Comparison of ENCODE assay signal across 2 mouse cellular contexts in the genomic region with DNA sequence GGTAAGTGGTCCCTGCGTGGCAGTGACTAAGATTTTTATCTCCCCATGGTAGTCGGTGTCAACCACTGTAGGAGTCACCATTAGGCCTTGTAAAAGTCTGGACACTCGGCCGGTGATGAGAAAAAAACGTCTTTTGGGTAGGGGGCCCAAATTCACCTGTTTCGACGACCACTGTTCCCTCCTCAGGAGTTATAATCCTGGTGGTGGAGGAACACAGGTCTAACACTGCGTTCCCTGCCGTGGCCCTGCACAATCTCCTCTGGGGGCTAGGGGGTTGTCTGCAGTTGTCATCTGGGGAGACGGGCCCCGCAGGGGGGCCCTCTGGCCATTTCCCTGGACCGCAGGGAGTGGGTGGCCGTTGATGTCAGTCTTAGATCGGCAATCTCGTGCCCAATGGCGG.
DNase-seq lines count a peak whose midpoint lies in the region.
"Not testable (repeated sequence)": the region's sequence is repeated elsewhere in the genome, so short reads cannot be mapped to it uniquely, and the experiment has no call there.

No protein-coding gene starts in this region.

- DNase-seq in heart, adult 11 months: peak; percentile 75
- DNase-seq in heart, embryonic 10.5 days (ENCODE audit: low spot score): peak; percentile 58

- not testable (repeated sequence) for H3K4me1 ChIP-seq in heart, embryonic 10.5 days

- 89% methylated on average over 16 of the region's 16 CpGs for whole genome bisulfite sequencing in heart, embryonic 10.5 days

- not testable (repeated sequence) for H3K27me3 ChIP-seq in heart, embryonic 10.5 days (ENCODE audit: insufficient read depth, poor library complexity, severe bottlenecking)

- H3K4me3 ChIP-seq in heart, embryonic 10.5 days: not testable (repeated sequence)

- H3K9me3 ChIP-seq in heart, embryonic 10.5 days: not testable (repeated sequence)

- H3K36me3 ChIP-seq in heart, embryonic 10.5 days: not testable (repeated sequence)

- not testable (repeated sequence) for H3K27ac ChIP-seq in heart, embryonic 10.5 days
